Mouse (Mus musculus): Measurements from ENCODE around the gene Wdfy2. TPM values are rescaled to one million over a fixed set of nuclear protein-coding genes. Genes with fewer than 3 reads are reported as not detected.

Gene Wdfy2
- 16.7 and 17.9 TPM in 2 replicates for polyA plus RNA-seq (2014; fragmentation: Nextera tagmentation; extraction: Ambion mirVana)

GRCm38 (mm10) chr14:62837641-62838252 is at the start of gene Wdfy2:
Gene Wdfy2, plus strand, starts transcription at chr14:62837678.
- peak; percentile 83 for DNase-seq (ENCODE audit: low spot score)
- ATAC-seq (replicated peaks; ENCODE audit: low FRiP score): peak; percentile 53
- H3K9me3 ChIP-seq (ENCODE audit: control insufficient read depth, low read length): no peaks in the 10 kb centered on the region
- under 1% methylated on average over 42 of the region's 49 CpGs for WGBS
- no peaks in the 10 kb centered on the region for H3K36me3 ChIP-seq (ENCODE audit: control insufficient read depth, insufficient read depth, low read length)
- peak within 1 kb of the TSS; percentile 88 for H3K4me3 ChIP-seq (ENCODE audit: low read depth, low read length)
- no peaks in the 10 kb centered on the region for H3K4me1 ChIP-seq (replicated peaks; ENCODE audit: control insufficient read depth, insufficient read depth, low read length)
- peak within 1 kb of the TSS; percentile 39; the same call in 1 of the 2 replicates for H3K27ac ChIP-seq (ENCODE audit: low read depth, low read length)
- H3K4me2 ChIP-seq (ENCODE audit: low read depth, low read length, severe bottlenecking): peak within 1 kb of the TSS; percentile 70
- H3K27me3 ChIP-seq (ENCODE audit: control insufficient read depth, insufficient read depth, low read length): no peaks in the 10 kb centered on the region
- peak within 1 kb of the TSS; percentile 79 for H3K9ac ChIP-seq (ENCODE audit: low read length)

DNA sequence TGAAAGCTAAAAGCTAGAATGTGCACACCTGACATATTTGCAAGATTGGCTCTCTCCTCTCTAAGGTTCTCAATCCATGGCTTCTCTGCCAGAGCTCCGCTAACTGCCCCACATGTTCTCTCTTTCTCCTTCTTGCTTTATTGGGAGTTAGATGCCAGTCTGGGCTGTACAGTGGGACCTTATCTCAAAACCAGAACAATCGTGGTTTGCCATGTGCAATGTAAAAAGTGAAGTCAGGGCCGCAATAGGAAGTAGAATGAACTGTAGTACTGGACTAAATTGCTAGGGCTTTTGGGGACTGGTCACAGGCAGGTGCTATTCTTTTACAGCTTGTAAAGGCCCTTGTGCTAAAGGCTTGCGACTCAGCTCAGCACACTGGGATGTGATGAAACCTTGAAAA is 48.2 kb upstream of the Wdfy2 start:
- Histone ChIP-seq H3K27me3 (ENCODE audit: control insufficient read depth, insufficient read depth, low read length) (no peaks in the 10 kb centered on the region), H3K4me3 (ENCODE audit: low read depth, low read length) (no peak overlapping the region), H3K9ac (ENCODE audit: low read length) (no peak overlapping the region), H3K9me3 (ENCODE audit: control insufficient read depth, low read length) (no peaks in the 10 kb centered on the region), H3K4me1 (replicated peaks; ENCODE audit: control insufficient read depth, insufficient read depth, low read length) (no peaks in the 10 kb centered on the region), H3K27ac (ENCODE audit: low read depth, low read length) (no peak overlapping the region), H3K36me3 (ENCODE audit: control insufficient read depth, insufficient read depth, low read length) (no peaks in the 10 kb centered on the region), H3K4me2 (ENCODE audit: low read depth, low read length, severe bottlenecking) (no peak overlapping the region)
- no peak for ATAC-seq (replicated peaks; ENCODE audit: low FRiP score)
- no peak for DNase-seq (ENCODE audit: low spot score)
- WGBS: 72% methylated on average over 4 of the region's 4 CpGs

- 79% methylated on average over 7 of the region's 7 CpGs for WGBS
- DNase-seq (ENCODE audit: low spot score) (no peak), ATAC-seq (replicated peaks; ENCODE audit: low FRiP score) (no peak)
- no peak overlapping the region for H3K27ac ChIP-seq (ENCODE audit: low read depth, low read length)
- no peaks in the 10 kb centered on the region for H3K36me3 ChIP-seq (ENCODE audit: control insufficient read depth, insufficient read depth, low read length)
- H3K4me3 ChIP-seq (ENCODE audit: low read depth, low read length): no peak overlapping the region
- H3K4me2 ChIP-seq (ENCODE audit: low read depth, low read length, severe bottlenecking): no peak overlapping the region
- peaks cover 6% of the 10 kb centered on the region; the same call in 1 of the 2 replicates for H3K4me1 ChIP-seq (replicated peaks; ENCODE audit: control insufficient read depth, insufficient read depth, low read length)
- no peaks in the 10 kb centered on the region for H3K9me3 ChIP-seq (ENCODE audit: control insufficient read depth, low read length)
- H3K9ac ChIP-seq (ENCODE audit: low read length): no peak overlapping the region
- H3K27me3 ChIP-seq (ENCODE audit: control insufficient read depth, insufficient read depth, low read length): no peaks in the 10 kb centered on the region
Observed at GRCm38 (mm10) chr14:62795719-62796118, 41.8 kb upstream of the Wdfy2 start.

DNA sequence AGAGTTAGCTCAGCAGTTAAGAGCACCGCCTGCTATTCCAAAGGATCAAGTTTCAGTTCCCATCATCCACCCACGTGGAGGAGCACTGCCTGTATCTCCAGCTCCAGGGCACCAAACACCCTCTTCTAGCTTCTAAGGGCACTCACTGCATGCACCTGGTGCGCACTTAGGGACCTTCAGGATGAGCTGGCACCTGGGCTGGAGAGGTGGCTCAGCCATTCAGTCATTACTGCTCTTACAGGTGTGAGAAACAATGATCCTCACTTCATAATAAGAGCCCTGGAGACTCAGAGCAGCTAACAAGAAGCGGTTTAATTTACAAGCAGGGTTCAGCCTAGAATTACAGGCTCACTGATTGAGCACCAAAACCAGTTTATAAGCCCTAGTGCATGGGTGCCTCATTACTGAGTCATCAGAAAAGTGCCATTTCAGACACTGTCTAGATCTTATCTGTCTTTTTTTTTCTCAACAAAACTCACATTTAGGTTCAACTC is 38.8 kb upstream of the Wdfy2 start:
- no peaks in the 10 kb centered on the region for H3K9me3 ChIP-seq (ENCODE audit: control insufficient read depth, low read length)
- H3K4me3 ChIP-seq (ENCODE audit: low read depth, low read length): no peak overlapping the region
- DNase-seq (ENCODE audit: low spot score) (peak; percentile 54), ATAC-seq (replicated peaks; ENCODE audit: low FRiP score) (no peak)
- no peaks in the 10 kb centered on the region for H3K36me3 ChIP-seq (ENCODE audit: control insufficient read depth, insufficient read depth, low read length)
- H3K27ac ChIP-seq (ENCODE audit: low read depth, low read length): no peak overlapping the region
- WGBS: 4% methylated on average over 4 of the region's 4 CpGs
- H3K4me2 ChIP-seq (ENCODE audit: low read depth, low read length, severe bottlenecking): peak overlapping the region; percentile 40; the same call in 1 of the 2 replicates
- no peak overlapping the region for H3K9ac ChIP-seq (ENCODE audit: low read length)
- H3K4me1 ChIP-seq (replicated peaks; ENCODE audit: control insufficient read depth, insufficient read depth, low read length): peaks cover 6% of the 10 kb centered on the region; the same call in 1 of the 2 replicates
- no peaks in the 10 kb centered on the region for H3K27me3 ChIP-seq (ENCODE audit: control insufficient read depth, insufficient read depth, low read length)

- H3K27ac ChIP-seq (ENCODE audit: low read depth, low read length): no peak overlapping the region
- DNase-seq (ENCODE audit: low spot score) (no peak), ATAC-seq (replicated peaks; ENCODE audit: low FRiP score) (no peak)
- H3K36me3 ChIP-seq (ENCODE audit: control insufficient read depth, insufficient read depth, low read length): no peaks in the 10 kb centered on the region
- H3K9ac ChIP-seq (ENCODE audit: low read length): no peak overlapping the region
- no peak overlapping the region for H3K4me3 ChIP-seq (ENCODE audit: low read depth, low read length)
- peaks cover 6% of the 10 kb centered on the region; the same call in 1 of the 2 replicates for H3K4me1 ChIP-seq (replicated peaks; ENCODE audit: control insufficient read depth, insufficient read depth, low read length)
- 87% methylated on average over 3 of the region's 3 CpGs for WGBS
- no peak overlapping the region for H3K4me2 ChIP-seq (ENCODE audit: low read depth, low read length, severe bottlenecking)
- no peaks in the 10 kb centered on the region for H3K9me3 ChIP-seq (ENCODE audit: control insufficient read depth, low read length)
- no peaks in the 10 kb centered on the region for H3K27me3 ChIP-seq (ENCODE audit: control insufficient read depth, insufficient read depth, low read length)
Observed at GRCm38 (mm10) chr14:62800791-62801190, 36.7 kb upstream of the Wdfy2 start.

DNA sequence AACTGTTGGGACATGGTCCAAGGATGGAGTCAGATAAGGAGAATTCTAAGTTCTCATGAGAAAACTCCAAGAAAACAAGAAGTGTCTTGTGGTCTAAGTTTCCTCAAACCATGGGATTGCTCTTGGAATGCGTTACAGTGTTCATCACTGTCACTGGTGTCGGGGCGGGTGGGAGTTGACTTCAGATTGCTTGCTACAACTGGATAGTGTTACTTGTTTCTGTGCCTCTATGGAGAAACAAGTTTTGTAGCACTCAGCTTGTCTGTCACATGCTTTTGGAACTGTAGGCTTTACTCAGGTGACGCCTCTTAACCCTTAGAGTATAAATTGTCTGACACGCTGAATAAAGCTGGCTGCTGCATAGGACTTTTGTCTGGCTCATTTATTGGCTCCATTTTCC is 34.3 kb upstream of the Wdfy2 start:
- WGBS: 86% methylated on average over 5 of the region's 5 CpGs
- no peak overlapping the region for H3K4me3 ChIP-seq (ENCODE audit: low read depth, low read length)
- H3K36me3 ChIP-seq (ENCODE audit: control insufficient read depth, insufficient read depth, low read length): no peaks in the 10 kb centered on the region
- no peak overlapping the region for H3K9ac ChIP-seq (ENCODE audit: low read length)
- DNase-seq (ENCODE audit: low spot score) (no peak), ATAC-seq (replicated peaks; ENCODE audit: low FRiP score) (no peak)
- no peak overlapping the region for H3K27ac ChIP-seq (ENCODE audit: low read depth, low read length)
- no peak overlapping the region for H3K4me2 ChIP-seq (ENCODE audit: low read depth, low read length, severe bottlenecking)
- no peaks in the 10 kb centered on the region for H3K9me3 ChIP-seq (ENCODE audit: control insufficient read depth, low read length)
- H3K27me3 ChIP-seq (ENCODE audit: control insufficient read depth, insufficient read depth, low read length): no peaks in the 10 kb centered on the region
- H3K4me1 ChIP-seq (replicated peaks; ENCODE audit: control insufficient read depth, insufficient read depth, low read length): 0 out of 2 replicates have a peak, but pooled peaks cover 2% of the 10 kb centered on the region

DNA sequence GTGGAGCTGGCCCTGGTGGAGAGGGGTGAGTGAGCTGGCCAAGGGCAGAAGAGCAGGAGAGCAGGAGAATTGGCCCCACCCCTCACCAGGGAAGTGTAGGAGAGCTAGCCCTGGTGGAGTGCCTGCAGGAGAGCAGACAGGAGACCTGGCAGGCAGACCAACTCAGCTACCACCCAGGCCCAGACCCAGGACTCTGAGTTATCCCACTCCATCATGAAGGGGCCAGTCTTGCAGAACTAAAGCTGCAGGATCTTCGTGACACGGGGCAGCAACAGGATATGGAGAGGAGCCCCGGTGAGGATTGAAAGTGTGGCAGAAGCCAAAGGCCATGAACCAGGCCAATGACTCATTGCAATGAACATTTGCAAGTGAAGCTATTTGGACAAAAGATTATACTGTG is 30.6 kb upstream of the Wdfy2 start:
- DNase-seq (ENCODE audit: low spot score): no peak
- ATAC-seq (replicated peaks; ENCODE audit: low FRiP score): no peak
- Histone ChIP-seq H3K4me1 (replicated peaks; ENCODE audit: control insufficient read depth, insufficient read depth, low read length) (no peaks in the 10 kb centered on the region), H3K9me3 (ENCODE audit: control insufficient read depth, low read length) (no peaks in the 10 kb centered on the region), H3K27ac (ENCODE audit: low read depth, low read length) (no peak overlapping the region), H3K4me3 (ENCODE audit: low read depth, low read length) (no peak overlapping the region), H3K9ac (ENCODE audit: low read length) (no peak overlapping the region), H3K4me2 (ENCODE audit: low read depth, low read length, severe bottlenecking) (no peak overlapping the region), H3K27me3 (ENCODE audit: control insufficient read depth, insufficient read depth, low read length) (no peaks in the 10 kb centered on the region), H3K36me3 (ENCODE audit: control insufficient read depth, insufficient read depth, low read length) (no peaks in the 10 kb centered on the region)
- 79% methylated on average over 3 of the region's 3 CpGs for WGBS

DNA sequence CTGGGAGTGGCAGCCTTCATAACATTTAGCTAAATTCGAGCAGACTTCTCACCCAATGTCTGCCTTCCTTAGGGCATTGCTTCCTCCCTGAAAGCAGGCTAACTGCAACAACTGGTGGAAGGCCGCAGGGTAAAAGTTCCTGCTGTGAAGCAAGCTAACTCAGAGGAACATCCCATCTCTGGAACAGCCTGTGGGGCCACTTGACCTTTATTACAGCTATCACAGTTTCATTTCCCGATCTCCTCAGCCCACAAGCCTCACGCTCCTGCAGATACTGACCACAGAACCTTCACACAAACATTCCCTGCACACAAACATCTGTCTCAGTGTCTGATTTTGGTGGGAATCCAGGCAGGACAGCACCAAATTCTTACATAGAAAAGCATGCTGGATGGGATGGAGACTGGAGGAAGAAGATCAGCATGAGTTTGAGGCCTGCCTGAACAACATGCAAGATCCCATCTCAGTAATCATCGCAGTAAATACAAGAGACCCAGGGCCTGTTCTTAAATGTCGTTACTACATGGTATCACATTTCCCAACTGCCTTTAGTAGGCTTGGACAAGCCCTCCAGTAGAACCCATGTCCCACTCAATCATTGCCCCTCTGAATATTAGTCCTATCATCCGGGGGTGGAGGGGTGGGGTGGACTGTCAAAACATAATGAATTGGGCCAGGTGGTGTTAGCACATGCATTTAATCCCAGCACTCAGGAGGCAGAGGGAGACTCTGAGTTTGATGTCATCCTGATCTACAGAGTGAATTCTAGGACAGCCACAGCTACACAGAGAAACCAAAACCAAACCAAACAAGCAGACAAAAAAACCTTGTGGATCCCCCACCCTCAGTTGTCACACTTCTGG is 28.6 kb upstream of the Wdfy2 start:
- DNase-seq (ENCODE audit: low spot score) (no peak), ATAC-seq (replicated peaks; ENCODE audit: low FRiP score) (no peak)
- Histone ChIP-seq H3K4me2 (ENCODE audit: low read depth, low read length, severe bottlenecking) (no peak overlapping the region), H3K9me3 (ENCODE audit: control insufficient read depth, low read length) (no peaks in the 10 kb centered on the region), H3K27ac (ENCODE audit: low read depth, low read length) (no peak overlapping the region), H3K27me3 (ENCODE audit: control insufficient read depth, insufficient read depth, low read length) (no peaks in the 10 kb centered on the region), H3K4me3 (ENCODE audit: low read depth, low read length) (no peak overlapping the region), H3K4me1 (replicated peaks; ENCODE audit: control insufficient read depth, insufficient read depth, low read length) (no peaks in the 10 kb centered on the region), H3K9ac (ENCODE audit: low read length) (no peak overlapping the region), H3K36me3 (ENCODE audit: control insufficient read depth, insufficient read depth, low read length) (no peaks in the 10 kb centered on the region)
- 80% methylated on average over 7 of the region's 7 CpGs for WGBS
